Mouse (Mus musculus) midbrain, embryonic 16.5 days (tissue): ENCODE results near the gene Arhgap1. TPM values are rescaled to one million over a fixed set of nuclear protein-coding genes. Genes with fewer than 3 reads are reported as not detected.

Source experiments
- polyA plus RNA-seq: library from polyadenylated mRNA; unstranded; fragments of >200 nt; fragmentation: Nextera tagmentation; extraction: Ambion mirVana; gene quantifications from 2 replicates; pipeline ENCODE4 v1.2.1, GENCODE M21; 2015

Arhgap1 gene
- polyA plus RNA-seq, 1 experiment from 2014 or later: 95.9 TPM

Other genes with a start within 250 kb of the Arhgap1 start
- 173 and 178 TPM in 2 replicates for gene 1110051M20Rik, start 205.2 kb upstream of the Arhgap1 start, polyA plus RNA-seq
- gene Lrp4, start 192.3 kb upstream of the Arhgap1 start, polyA plus RNA-seq: 3.6 and 5.0 TPM in 2 replicates
- gene Ckap5, start 123.1 kb upstream of the Arhgap1 start, polyA plus RNA-seq: 99.7 and 110 TPM in 2 replicates
- gene F2, start 13.4 kb upstream of the Arhgap1 start, polyA plus RNA-seq: 0.20 and 0.22 TPM in 2 replicates
- gene Zfp408, start 69 bp upstream of the Arhgap1 start, polyA plus RNA-seq: 11.2 and 13.2 TPM in 2 replicates
- gene Atg13, start 60.7 kb downstream of the Arhgap1 start, polyA plus RNA-seq: 36.2 and 40.2 TPM in 2 replicates
- 21.2 and 21.7 TPM in 2 replicates for gene Harbi1, start 61.0 kb downstream of the Arhgap1 start, polyA plus RNA-seq
- gene Ambra1, start 80.3 kb downstream of the Arhgap1 start, polyA plus RNA-seq: 27.6 and 28.3 TPM in 2 replicates